Mouse (Mus musculus): Measurements from ENCODE around the gene Lrrc27.

Gene Lrrc27

GRCm38 (mm10) chr7:139276150-139276549, 63.4 kb downstream of the Lrrc27 start:
- DNase-seq, result no peak

DNA sequence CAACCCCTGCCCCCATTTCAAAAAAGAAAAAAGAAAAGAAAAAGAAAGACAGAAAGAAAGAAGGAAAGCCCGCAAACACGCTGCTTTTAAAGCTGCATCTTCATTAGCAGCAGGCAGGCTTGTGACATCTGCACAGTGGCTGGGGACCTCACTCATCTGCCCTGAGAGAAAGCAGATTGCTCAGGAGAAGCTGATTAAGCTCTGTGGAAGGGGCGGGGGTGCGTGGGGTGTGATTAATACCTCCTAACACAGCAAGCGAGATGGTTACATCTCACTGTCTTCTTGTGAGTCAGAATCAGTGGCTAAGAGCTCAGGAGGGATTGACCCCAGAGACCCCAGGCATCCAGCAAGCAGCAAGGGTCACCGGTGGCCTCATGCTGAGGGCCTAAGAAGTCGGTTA, 64.7 kb downstream of the Lrrc27 start:
- no peak for DNase-seq

GRCm38 (mm10) chr7:139279571-139279970, 66.8 kb downstream of the Lrrc27 start:
- DNase-seq, result no peak

DNA sequence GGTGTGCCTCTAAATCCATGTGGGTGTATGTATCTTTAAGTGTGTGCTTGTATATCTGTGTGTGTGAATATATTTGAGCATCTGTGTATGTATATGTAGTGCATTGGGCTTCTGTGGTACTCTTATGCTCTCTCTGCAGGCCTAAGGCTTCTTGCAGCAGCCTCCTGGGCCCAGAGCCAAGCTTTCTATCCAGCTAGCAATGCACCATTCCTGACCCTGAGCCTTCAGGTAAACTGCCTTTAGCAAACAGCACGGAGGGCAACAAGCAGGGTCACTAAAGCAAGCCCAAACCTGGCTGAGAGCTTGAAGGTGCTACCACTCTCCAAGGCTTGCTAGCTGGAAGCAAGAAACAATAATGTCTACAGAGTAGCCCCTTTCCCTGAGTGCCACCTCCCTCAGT, 67.3 kb downstream of the Lrrc27 start:
- DNase-seq, result no peak

DNA sequence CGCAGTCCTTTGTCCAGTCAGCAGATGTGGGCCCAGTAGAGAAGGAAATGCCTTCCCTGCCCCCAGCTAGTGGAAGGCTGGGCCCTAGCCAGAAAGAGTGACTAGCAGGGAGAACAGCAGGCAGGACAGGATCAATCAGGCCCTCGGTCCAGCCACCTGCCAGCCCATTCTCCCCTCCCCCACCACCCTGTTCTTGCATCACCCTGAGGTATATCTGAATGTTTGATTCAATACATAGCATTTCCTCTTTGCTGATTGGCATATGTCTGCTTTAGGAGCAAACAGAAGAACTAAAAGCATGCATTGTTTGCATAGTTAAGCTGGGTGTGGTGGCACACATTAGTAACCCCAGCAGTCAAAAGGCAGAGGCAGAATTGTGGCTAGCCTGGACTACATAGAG, 68.4 kb downstream of the Lrrc27 start:
- DNase-seq, result peak; percentile 27

- DNase-seq, result no peak
Measured at GRCm38 (mm10) chr7:139282037-139282436, 69.2 kb downstream of the Lrrc27 start.

GRCm38 (mm10) chr7:139285295-139285943, 72.6 kb downstream of the Lrrc27 start:
- DNase-seq, result no peak

GRCm38 (mm10) chr7:139288540-139288939, 75.8 kb downstream of the Lrrc27 start:
- no peak for DNase-seq
